Mouse (Mus musculus): ENCODE data around the gene BC028528. TPM values are rescaled to one million over a fixed set of nuclear protein-coding genes. Genes with fewer than 3 reads are reported as not detected.

The BC028528 gene
- 5.2 and 8.0 TPM in 2 replicates for polyA plus RNA-seq (2012; rRNA removed)

GRCm38 (mm10) chr3:95891211-95892065 is at the start of gene BC028528:
TSS of gene BC028528 (minus strand) at chr3:95892005.

GRCm38 (mm10) chr3:95928658-95929503 is 37.1 kb upstream of the BC028528 start, which contains the start of gene Anp32e:
TSS of gene Anp32e (plus strand) at chr3:95929246.

GRCm38 (mm10) chr3:95904568-95904967 is 12.8 kb upstream of the BC028528 start, which contains the start of gene Car14:
TSS of gene Car14 (minus strand) at chr3:95904691.

GRCm38 (mm10) chr3:95893606-95894316 is 2.0 kb upstream of the BC028528 start, which contains the start of gene Aph1a:
TSS of gene Aph1a (plus strand) at chr3:95893969.

GRCm38 (mm10) chr3:95881979-95882815 is 9.6 kb downstream of the BC028528 start, which contains the start of gene Ciart:
TSS of gene Ciart (minus strand) at chr3:95882251.

GRCm38 (mm10) chr3:95871392-95871867 is 20.4 kb downstream of the BC028528 start, which contains the start of gene Mrps21:
TSS of gene Mrps21 (minus strand) at chr3:95871519.

GRCm38 (mm10) chr3:95855502-95856089 is 36.2 kb downstream of the BC028528 start, which contains the start of gene Prpf3:
TSS of gene Prpf3 (minus strand) at chr3:95855885.

Other genes with a start within 250 kb of the BC028528 start
- gene Mcl1, start 233.2 kb downstream of the BC028528 start, polyA plus RNA-seq (2012; rRNA removed) = 109 and 292 TPM in 2 replicates
- 7.8 and 8.3 TPM in 2 replicates for gene Adamtsl4, start 204.1 kb downstream of the BC028528 start, polyA plus RNA-seq (2012; rRNA removed)
- gene Ecm1, start 152.4 kb downstream of the BC028528 start, polyA plus RNA-seq (2012; rRNA removed) = 220 and 471 TPM in 2 replicates
- gene Tars2, start 131.8 kb downstream of the BC028528 start, polyA plus RNA-seq (2012; rRNA removed) = 31.3 and 36.9 TPM in 2 replicates
- 12.0 and 16.6 TPM in 2 replicates for gene Rprd2, start 73.1 kb downstream of the BC028528 start, polyA plus RNA-seq (2012; rRNA removed)
- gene Prpf3, start 36.1 kb downstream of the BC028528 start, polyA plus RNA-seq (2012; rRNA removed) = 4.6 and 6.4 TPM in 2 replicates
- 47.9 and 63.9 TPM in 2 replicates for gene Mrps21, start 20.5 kb downstream of the BC028528 start, polyA plus RNA-seq (2012; rRNA removed)
- 9.5 and 9.7 TPM in 2 replicates for gene Ciart, start 9.8 kb downstream of the BC028528 start, polyA plus RNA-seq (2012; rRNA removed)
- 221 and 413 TPM in 2 replicates for gene Aph1a, start 2.0 kb upstream of the BC028528 start, polyA plus RNA-seq (2012; rRNA removed)
- 70.9 and 98.2 TPM in 2 replicates for gene Car14, start 12.7 kb upstream of the BC028528 start, polyA plus RNA-seq (2012; rRNA removed)
- 18.5 and 26.0 TPM in 2 replicates for gene Anp32e, start 37.2 kb upstream of the BC028528 start, polyA plus RNA-seq (2012; rRNA removed)
- 46.0 and 57.5 TPM in 2 replicates for gene Plekho1, start 104.0 kb upstream of the BC028528 start, polyA plus RNA-seq (2012; rRNA removed)
- 2.9 and 3.2 TPM in 2 replicates for gene Vps45, start 166.5 kb upstream of the BC028528 start, polyA plus RNA-seq (2012; rRNA removed)
- 22.1 and 34.9 TPM in 2 replicates for gene Otud7b, start 212.5 kb upstream of the BC028528 start, polyA plus RNA-seq (2012; rRNA removed)